Mouse (Mus musculus): ENCODE results near the gene Nr2e3. TPM values are rescaled to one million over a fixed set of nuclear protein-coding genes. Genes with fewer than 3 reads are reported as not detected.
"Not testable (repeated sequence)": the region's sequence is repeated elsewhere in the genome, so short reads cannot be mapped to it uniquely, and the experiment has no call there.

Gene Nr2e3
- total RNA-seq, 2 experiments from 2014 or later = not detected

GRCm38 (mm10) chr9:59951943-59952342, 8.5 kb downstream of the Nr2e3 start:
- ATAC-seq (replicated peaks; ENCODE audit: low FRiP score, low TSS enrichment, poor library complexity, severe bottlenecking) = no peak

DNA sequence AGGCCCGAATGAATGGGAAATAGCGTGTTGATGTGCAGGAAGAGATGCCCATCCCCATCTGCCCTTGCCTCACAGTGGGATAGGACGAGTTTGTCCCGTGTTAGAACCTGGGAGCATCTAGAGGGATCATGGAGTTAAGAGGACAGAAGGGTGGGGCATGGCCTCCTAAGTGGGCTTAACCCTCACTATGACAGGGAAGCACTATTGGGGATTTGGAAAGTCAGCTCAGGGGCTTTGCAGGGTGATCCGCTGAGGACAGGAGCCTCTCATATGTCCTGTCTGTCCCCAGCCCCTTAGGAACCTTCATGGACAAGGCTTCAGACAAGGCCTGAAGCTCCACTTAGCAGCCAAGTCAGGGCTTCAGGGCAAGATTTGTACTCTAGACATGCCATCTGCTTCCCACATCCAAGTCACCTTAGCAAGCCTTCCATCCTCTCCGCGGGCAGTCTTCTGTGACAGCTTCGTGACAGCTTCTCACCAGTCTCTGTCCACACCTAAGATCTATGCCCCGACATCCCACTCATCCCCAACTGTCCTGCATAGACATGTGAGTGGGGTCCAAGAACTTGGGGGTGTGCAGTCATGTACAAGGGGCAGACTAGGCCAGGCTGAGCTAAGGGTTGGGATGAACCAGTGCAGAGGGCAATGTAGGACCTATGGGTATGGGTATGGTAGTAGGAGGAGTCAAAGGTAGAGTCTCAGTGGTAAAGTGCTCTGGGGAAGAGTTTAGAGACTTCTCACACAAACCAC, 9.3 kb downstream of the Nr2e3 start:
- ATAC-seq (replicated peaks; ENCODE audit: low FRiP score, low TSS enrichment, poor library complexity, severe bottlenecking) = no peak

- no peak for ATAC-seq (replicated peaks; ENCODE audit: low FRiP score, low TSS enrichment, poor library complexity, severe bottlenecking)
These were observed 10.5 kb downstream of the Nr2e3 start for GRCm38 (mm10) chr9:59949981-59950380.

GRCm38 (mm10) chr9:59949511-59949910, 10.9 kb downstream of the Nr2e3 start:
- no peak for ATAC-seq (replicated peaks; ENCODE audit: low FRiP score, low TSS enrichment, poor library complexity, severe bottlenecking)

DNA sequence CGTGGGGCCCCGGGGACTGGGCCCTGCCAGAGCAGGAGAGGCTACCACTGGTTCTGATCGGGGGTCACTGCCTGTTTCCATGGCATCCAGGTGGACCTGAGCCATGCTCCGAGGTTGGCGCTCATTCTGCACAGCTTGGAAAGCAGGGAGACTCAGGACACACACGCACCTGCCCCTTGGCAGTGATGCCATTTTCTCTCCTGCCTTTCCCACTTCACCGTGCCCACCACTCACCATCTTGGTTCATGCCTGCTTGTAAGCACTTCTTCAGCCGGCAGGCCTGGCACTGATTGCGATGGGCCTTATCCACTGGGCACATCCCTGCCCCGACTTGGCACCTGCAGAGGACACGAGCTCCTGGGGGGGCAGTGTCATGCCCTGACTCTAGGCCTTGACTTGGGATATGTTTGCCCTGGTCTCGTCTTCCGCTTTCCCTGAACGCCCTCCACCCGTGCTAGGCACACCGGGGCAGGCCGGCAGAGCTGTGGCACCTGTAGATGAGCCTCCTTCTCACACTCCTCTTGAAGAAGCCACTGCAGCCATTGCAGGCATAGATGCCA, 11.7 kb downstream of the Nr2e3 start:
- ATAC-seq (replicated peaks; ENCODE audit: low FRiP score, low TSS enrichment, poor library complexity, severe bottlenecking) = no peak

- ATAC-seq (replicated peaks; ENCODE audit: low FRiP score, low TSS enrichment, poor library complexity, severe bottlenecking) = no peak
These were observed 12.2 kb downstream of the Nr2e3 start for GRCm38 (mm10) chr9:59948226-59948625.

DNA sequence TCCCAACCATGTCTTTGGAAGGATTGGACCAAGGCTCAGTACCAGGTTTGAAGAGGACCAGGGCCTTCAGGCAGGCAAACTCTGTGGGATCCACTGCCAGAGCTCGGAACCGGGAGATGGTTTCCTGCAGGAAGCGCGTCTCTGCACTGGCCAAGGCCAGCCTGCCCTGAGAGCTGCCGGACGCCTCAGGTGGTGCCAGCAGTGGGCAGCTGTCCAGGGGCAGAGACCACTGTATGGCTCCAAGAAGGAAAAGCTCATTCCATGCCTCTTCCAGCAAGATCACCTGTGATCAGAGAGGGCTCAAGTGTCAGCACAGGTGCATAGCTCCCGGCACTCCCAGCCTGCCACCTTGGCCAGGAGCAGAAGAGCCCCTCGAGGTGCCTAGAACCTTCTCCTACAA, 13.2 kb downstream of the Nr2e3 start:
- ATAC-seq (replicated peaks; ENCODE audit: low FRiP score, low TSS enrichment, poor library complexity, severe bottlenecking) = no peak

GRCm38 (mm10) chr9:59945241-59945640, 15.2 kb downstream of the Nr2e3 start:
- no peak for ATAC-seq (replicated peaks; ENCODE audit: low FRiP score, low TSS enrichment, poor library complexity, severe bottlenecking)

DNA sequence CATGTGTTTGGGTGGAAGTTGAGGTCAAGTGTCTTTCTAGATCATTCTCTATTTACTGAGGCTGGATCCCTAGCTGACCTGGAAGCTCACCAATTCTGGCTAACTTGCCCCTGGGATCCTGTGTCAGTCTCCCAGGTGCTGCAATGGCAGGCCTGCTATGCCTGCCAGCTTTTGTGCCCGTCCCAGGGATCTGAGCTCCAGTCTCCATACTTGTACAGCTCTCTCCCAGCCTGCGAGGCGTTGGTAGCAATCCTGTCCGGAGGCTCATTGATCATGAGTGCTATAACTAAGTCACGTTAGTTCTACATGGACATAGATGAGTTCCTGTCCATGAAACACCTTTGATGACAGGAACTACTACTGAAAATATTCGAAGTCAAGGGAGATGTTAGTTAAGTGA, 16.6 kb downstream of the Nr2e3 start:
- ATAC-seq (replicated peaks; ENCODE audit: low FRiP score, low TSS enrichment, poor library complexity, severe bottlenecking) = no peak

GRCm38 (mm10) chr9:59942501-59943085, 17.9 kb downstream of the Nr2e3 start:
- ATAC-seq (replicated peaks; ENCODE audit: low FRiP score, low TSS enrichment, poor library complexity, severe bottlenecking) = no peak

GRCm38 (mm10) chr9:59941885-59942350, 18.5 kb downstream of the Nr2e3 start:
- no peak for ATAC-seq (replicated peaks; ENCODE audit: low FRiP score, low TSS enrichment, poor library complexity, severe bottlenecking)

- ATAC-seq (replicated peaks; ENCODE audit: low FRiP score, low TSS enrichment, poor library complexity, severe bottlenecking) = no peak
These were observed 19.3 kb downstream of the Nr2e3 start for GRCm38 (mm10) chr9:59940913-59941884.

- ATAC-seq (replicated peaks; ENCODE audit: low FRiP score, low TSS enrichment, poor library complexity, severe bottlenecking) = no peak
These were observed 20.8 kb downstream of the Nr2e3 start for GRCm38 (mm10) chr9:59939691-59940090.

GRCm38 (mm10) chr9:59938529-59938928, 21.9 kb downstream of the Nr2e3 start:
- no peak for ATAC-seq (replicated peaks; ENCODE audit: low FRiP score, low TSS enrichment, poor library complexity, severe bottlenecking)

- ATAC-seq (replicated peaks; ENCODE audit: low FRiP score, low TSS enrichment, poor library complexity, severe bottlenecking) = not testable (repeated sequence)
These were observed 24.6 kb downstream of the Nr2e3 start for GRCm38 (mm10) chr9:59935866-59936265.

GRCm38 (mm10) chr9:59930248-59930647, 30.2 kb downstream of the Nr2e3 start:
- no peak for ATAC-seq (replicated peaks; ENCODE audit: low FRiP score, low TSS enrichment, poor library complexity, severe bottlenecking)

GRCm38 (mm10) chr9:59914761-59915160, 45.7 kb downstream of the Nr2e3 start:
- no peak for ATAC-seq (replicated peaks; ENCODE audit: low FRiP score, low TSS enrichment, poor library complexity, severe bottlenecking)

GRCm38 (mm10) chr9:59903382-59903781, 57.1 kb downstream of the Nr2e3 start:
- ATAC-seq (replicated peaks; ENCODE audit: low FRiP score, low TSS enrichment, poor library complexity, severe bottlenecking) = peak; percentile 83
